Mouse (Mus musculus) small intestine, adult 2 months (tissue): Measurements from ENCODE around the gene 5730596B20Rik.

Experiments used
- CTCF ChIP-seq: fragments of 200-500 bp; IDR thresholded peaks from 2 replicates; pipeline ENCODE4 v1.5.1; 2012; ENCODE audit warnings: low read depth, mild to moderate bottlenecking, control low read depth, inconsistent platforms, low read length, moderate library complexity, mixed read lengths; ENCODE audit not compliant: insufficient replicate concordance, insufficient read length; ENCODE audit errors: extremely low read depth
- POLR2A ChIP-seq: fragments of 200-500 bp; IDR thresholded peaks from 2 replicates; pipeline ENCODE4 v1.6.1; 2012; ENCODE audit warnings: low read depth, mild to moderate bottlenecking, control low read depth, inconsistent platforms, low read length, moderate library complexity

DNA sequence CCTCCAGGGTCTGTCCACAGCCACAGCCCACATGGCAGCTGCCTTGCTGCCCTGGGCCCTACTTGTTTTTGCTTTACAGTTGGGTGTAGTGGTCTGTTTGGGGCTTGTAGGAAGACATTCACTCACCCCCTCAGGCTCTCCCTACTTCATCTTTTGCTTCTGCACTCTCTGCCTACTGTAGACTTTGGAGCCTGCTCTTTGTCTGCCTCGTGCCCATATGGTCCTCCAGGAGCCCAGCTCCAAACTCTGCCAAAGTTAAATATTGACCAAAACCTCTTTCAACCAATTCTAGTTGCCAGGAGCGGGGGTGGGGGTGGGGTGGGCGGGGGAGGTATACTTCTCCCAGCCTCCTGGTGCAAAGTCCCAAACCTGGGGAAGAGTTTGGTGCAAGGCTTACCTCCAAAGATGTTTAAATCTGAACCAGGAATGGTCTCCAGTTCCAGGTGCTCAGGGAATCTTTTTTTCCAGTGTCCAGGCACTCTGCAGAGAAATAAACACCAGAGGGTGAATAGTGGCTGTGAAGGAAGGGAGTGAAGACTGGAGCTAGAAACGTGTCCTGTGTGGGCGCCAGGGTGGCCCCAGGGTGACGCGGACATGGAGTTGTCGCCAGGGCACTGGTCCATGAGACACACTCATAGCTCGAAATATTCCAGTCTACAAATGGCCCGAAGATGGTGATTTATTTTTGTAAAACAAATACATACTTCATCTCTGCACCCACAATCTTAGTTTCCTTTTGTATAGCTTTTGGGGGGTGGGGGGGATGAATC lies 6.2 kb downstream of the 5730596B20Rik start:
- TF ChIP-seq CTCF (no peak), POLR2A (no peak)
